Mouse (Mus musculus) midbrain, embryonic 11.5 days (tissue): ENCODE data around the gene Dhx37. TPM values are rescaled to one million over a fixed set of nuclear protein-coding genes. Genes with fewer than 3 reads are reported as not detected.

ENCODE experiments used
- ATAC-seq: fragments of 200-750 bp; cut with Nextera tagmentation; 2 replicates; pipeline ENCODE4 v1.8.0; 2017; ENCODE audit warnings: moderate TSS enrichment, moderate library complexity; ENCODE audit not compliant: low FRiP score
- DNase-seq: peaks from one replicate; pipeline ENCODE4 v3.0.0; 2015; ENCODE audit warnings: low spot score; ENCODE audit errors: missing footprints
- H3K27ac ChIP-seq: fragments of 300-500 bp; sonication (generic); 2 replicates; pipeline ENCODE4 v1.5.1; 2014; ENCODE audit warnings: low read depth, low read length
- H3K27me3 ChIP-seq: fragments of 300-500 bp; sonication (generic); 2 replicates; pipeline ENCODE4 v1.6.1; 2014; ENCODE audit warnings: mild to moderate bottlenecking, low read length, moderate library complexity, mixed read lengths; ENCODE audit not compliant: control insufficient read depth, insufficient read depth
- H3K36me3 ChIP-seq: fragments of 300-500 bp; sonication (generic); 2 replicates; pipeline ENCODE4 v1.6.1; 2014; ENCODE audit warnings: mild to moderate bottlenecking, low read length, moderate library complexity, mixed read lengths; ENCODE audit not compliant: control insufficient read depth, insufficient read depth
- H3K4me1 ChIP-seq: fragments of 300-500 bp; sonication (generic); 2 replicates; pipeline ENCODE4 v1.6.1; 2014; ENCODE audit warnings: low read length; ENCODE audit not compliant: control insufficient read depth, insufficient read depth
- H3K4me2 ChIP-seq: fragments of 300-500 bp; sonication (generic); 2 replicates; pipeline ENCODE4 v1.6.1; 2014; ENCODE audit warnings: mild to moderate bottlenecking, moderate library complexity
- H3K4me3 ChIP-seq: fragments of 300-500 bp; sonication (generic); 2 replicates; pipeline ENCODE4 v1.5.1; 2014; ENCODE audit warnings: low read depth, low read length
- H3K9ac ChIP-seq: fragments of 300-500 bp; sonication (generic); 2 replicates; pipeline ENCODE4 v1.6.1; 2014; ENCODE audit warnings: low read length
- H3K9me3 ChIP-seq: fragments of 300-500 bp; sonication (generic); 2 replicates; pipeline ENCODE4 v1.6.1; 2016; ENCODE audit warnings: low read length; ENCODE audit not compliant: control insufficient read depth
- WGBS: fragments of 180-500 bp; shearing (Covaris S2); extraction: QIAGEN DNeasy Blood & Tissue Kit; methylation state at CpG from one replicate; pipeline ENCODE4 v1.1.7; 2014; 5-methylcytosine and 5-hydroxymethylcytosine counted together
- polyA plus RNA-seq: library from polyadenylated mRNA; unstranded; fragments of >200 nt; fragmentation: Nextera tagmentation; extraction: Ambion mirVana; gene quantifications from 2 replicates; pipeline ENCODE4 v1.2.1, GENCODE M21; 2014

Dhx37 gene
- polyA plus RNA-seq, 1 experiment from 2014 or later: 9.2 TPM

DNA sequence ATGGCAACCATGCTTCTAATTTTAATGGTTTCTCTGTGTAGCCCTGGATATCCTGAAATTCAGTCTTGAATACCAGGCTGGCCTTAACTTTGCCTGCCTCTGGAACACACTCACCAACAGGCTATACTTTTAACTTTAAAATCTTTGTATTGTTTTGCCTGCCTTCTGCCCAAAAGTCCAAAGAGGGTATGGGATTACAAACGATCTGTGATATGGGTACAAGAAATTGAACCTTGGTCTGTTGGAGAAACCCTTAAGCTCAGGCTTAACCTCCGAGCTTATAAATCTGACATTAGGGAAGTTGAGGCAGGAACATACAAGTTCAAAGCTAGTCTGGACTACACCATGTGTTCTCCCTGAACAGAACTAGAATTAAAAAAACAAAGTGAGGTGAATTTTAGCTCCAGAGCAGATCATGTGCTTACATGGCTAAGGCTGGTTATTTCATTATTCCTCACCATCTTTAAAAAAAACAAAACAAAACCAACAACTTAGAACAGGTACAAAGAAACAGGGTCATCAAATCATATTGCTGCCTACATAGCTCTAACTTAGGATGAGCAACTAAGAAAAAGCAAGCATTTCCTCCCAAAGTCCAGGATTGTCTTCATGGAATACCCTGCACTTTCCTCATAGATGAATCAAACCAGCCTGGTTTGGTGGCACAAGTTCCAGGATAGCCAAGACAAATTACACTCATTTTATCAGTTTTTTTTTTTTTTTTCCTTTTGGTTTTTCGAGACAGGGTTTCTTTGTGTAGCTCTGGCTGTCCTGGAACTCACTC is 50.1 kb downstream of the Dhx37 start:
- Histone ChIP-seq H3K4me3 (no peak overlapping the region), H3K36me3 (peaks cover 11% of the 10 kb centered on the region), H3K4me2 (no peak overlapping the region), H3K27me3 (no peaks in the 10 kb centered on the region), H3K4me1 (peaks cover 7% of the 10 kb centered on the region), H3K9ac (no peak overlapping the region), H3K9me3 (no peaks in the 10 kb centered on the region), H3K27ac (no peak overlapping the region)
- DNase-seq: no peak
- 79% methylated on average over 3 of the region's 3 CpGs for WGBS
- no peak for ATAC-seq

DNA sequence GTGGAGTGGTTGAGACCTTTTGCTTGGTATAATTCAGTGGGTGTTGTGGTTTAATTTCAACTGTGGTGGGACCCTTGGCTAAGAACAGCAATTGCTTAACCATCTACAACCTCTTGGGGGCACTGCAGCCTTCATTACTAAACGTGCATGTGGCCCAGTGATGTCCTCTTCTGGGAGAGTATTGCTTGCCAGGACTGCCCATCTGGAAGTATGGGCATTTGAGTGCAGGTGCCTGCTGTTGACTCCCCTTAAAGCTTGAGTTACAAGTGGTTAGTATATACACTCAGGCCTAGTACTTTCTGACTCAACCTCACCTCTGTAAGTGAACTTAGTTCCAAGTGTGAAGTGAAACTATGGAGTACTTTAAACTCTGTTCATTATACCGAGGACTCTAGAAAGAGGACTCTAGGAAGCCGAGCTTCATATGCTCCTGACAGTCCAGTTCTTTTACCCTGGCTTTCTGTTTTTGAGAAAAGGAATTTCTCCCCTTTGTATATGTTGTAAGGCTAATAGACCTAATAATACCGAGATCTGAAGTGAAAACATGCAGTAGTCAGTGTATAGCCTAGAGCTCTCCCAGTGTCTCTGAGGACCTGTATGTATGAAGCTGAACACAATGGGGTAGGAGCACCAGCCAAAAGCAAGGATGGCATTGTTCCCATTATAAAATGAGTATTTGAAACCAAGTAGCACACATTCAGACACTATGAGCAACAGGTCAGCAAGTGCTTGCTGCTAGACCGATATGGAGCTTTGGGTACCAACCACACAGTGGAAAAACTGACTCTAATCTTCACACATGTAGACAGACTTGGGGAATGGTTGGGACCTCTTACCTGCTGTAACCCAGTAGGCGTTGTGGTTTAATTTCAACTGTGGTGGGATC is 51.0 kb downstream of the Dhx37 start:
- H3K9ac ChIP-seq: no peak overlapping the region
- ATAC-seq (peak; percentile 68; the same call in 1 of the 2 replicates), DNase-seq (peak; percentile 91)
- H3K4me3 ChIP-seq: no peak overlapping the region
- H3K27ac ChIP-seq: no peak overlapping the region
- no peaks in the 10 kb centered on the region for H3K4me1 ChIP-seq
- H3K36me3 ChIP-seq: peaks cover 11% of the 10 kb centered on the region
- WGBS: 51% methylated on average over 6 of the region's 6 CpGs
- H3K4me2 ChIP-seq: no peak overlapping the region
- no peaks in the 10 kb centered on the region for H3K27me3 ChIP-seq
- H3K9me3 ChIP-seq: no peaks in the 10 kb centered on the region

DNA sequence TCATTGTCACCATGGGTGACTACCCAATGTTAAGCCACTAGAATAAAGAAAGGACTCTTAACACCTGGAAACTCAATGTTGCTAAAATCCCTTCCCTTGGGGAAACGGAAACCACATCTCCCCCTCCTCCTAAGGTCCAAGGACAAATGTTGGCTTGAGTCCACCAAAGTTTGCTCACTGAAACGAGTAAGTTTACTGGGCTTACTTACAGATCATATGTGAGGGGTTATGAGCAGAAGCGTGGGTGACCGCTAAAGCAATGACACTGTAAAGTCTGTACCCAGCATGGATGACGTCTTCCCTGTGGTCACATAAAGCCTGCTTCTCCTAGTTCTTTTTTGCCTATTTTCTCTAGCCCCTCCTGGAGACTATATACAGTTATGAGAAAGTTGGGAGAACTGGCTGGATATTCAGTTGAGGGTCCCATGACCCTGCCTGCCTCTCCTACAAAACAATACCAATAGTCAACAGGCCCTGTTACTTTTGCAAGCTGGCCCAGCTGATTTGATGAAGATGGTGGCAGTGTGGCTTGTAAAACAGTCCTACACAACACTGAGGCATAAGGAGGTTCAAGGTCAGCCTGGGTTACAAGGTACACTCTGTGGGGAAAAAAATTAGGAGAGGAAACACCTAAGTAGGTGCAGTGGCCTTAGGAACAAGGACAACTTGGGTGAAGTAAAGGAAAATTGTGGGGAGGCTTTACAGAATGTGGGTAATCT is 51.8 kb downstream of the Dhx37 start:
- peak; percentile 24; the same call in 1 of the 2 replicates for ATAC-seq
- H3K9me3 ChIP-seq: no peaks in the 10 kb centered on the region
- H3K4me1 ChIP-seq: no peaks in the 10 kb centered on the region
- H3K27me3 ChIP-seq: no peaks in the 10 kb centered on the region
- H3K4me2 ChIP-seq: no peak overlapping the region
- DNase-seq: no peak
- no peak overlapping the region for H3K9ac ChIP-seq
- 84% methylated on average over 5 of the region's 5 CpGs for WGBS
- H3K27ac ChIP-seq: no peak overlapping the region
- H3K4me3 ChIP-seq: no peak overlapping the region
- H3K36me3 ChIP-seq: peaks cover 11% of the 10 kb centered on the region

DNA sequence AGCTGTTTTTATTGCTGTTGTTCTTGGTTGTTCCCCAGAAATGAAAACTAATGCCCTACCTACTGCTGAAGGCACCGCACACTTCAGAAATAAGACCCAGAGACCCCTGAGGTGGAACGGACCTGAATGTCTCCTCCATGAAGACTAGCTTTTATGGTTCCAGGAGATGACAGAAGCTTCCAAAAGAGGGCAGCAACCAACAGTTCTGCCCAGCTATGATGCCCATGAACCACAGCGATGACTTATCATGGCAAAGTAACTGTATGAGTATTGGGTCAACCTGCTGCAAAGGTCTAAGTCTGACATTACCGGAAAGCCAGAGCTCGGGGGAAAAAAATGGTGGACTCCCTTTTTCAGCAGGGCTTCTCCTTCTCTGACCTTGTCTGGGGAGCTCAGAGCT is 55.0 kb downstream of the Dhx37 start:
- H3K4me1 ChIP-seq: no peaks in the 10 kb centered on the region
- H3K4me2 ChIP-seq: no peak overlapping the region
- ATAC-seq (no peak), DNase-seq (no peak)
- H3K27ac ChIP-seq: no peak overlapping the region
- no peaks in the 10 kb centered on the region for H3K27me3 ChIP-seq
- H3K4me3 ChIP-seq: no peak overlapping the region
- H3K9me3 ChIP-seq: no peaks in the 10 kb centered on the region
- no peak overlapping the region for H3K9ac ChIP-seq
- 84% methylated on average over 5 of the region's 5 CpGs for WGBS
- H3K36me3 ChIP-seq: no peaks in the 10 kb centered on the region

DNA sequence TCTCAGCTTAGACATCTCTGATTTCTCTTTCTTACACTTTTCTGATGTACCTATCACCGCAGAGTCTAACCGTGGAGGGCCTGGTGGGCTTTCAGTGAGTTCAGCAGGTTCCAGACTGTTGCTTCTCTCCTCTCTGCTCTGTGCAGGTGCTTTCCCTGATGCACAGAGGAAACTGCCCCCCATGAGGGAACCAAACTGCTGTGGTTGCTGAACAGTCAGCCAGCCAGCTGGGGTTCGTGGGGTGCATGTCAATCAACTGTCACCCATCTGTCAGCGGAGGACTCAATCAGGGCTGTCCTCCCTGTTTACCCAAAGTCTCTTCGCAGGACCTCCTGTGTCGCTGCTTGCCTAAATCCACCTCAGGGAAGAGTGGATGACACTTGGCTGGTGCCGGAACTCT is 56.7 kb downstream of the Dhx37 start:
- Histone ChIP-seq H3K36me3 (no peaks in the 10 kb centered on the region), H3K4me1 (no peaks in the 10 kb centered on the region), H3K4me2 (no peak overlapping the region), H3K27me3 (no peaks in the 10 kb centered on the region), H3K27ac (no peak overlapping the region), H3K9ac (no peak overlapping the region), H3K4me3 (no peak overlapping the region), H3K9me3 (no peaks in the 10 kb centered on the region)
- WGBS: 64% methylated on average over 7 of the region's 7 CpGs
- DNase-seq: no peak
- no peak for ATAC-seq

DNA sequence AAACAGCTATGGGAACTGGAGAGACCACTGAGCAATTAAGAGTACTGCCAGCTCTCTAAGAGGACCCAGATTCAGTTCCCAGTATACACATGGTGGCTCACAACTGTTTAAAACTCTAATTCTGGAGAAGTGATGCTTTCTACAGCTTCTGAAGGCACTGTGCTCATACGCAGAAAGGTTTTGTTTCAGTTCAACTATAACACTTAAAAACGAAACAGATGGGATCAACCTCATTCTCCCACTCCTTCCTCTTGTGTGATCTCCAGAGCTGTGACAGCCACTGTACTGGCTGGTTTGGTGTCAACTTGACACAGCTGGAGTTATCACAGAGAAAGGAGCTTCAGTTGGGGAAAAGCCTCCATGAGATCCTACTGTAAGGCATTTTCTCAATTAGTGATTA is 58.0 kb downstream of the Dhx37 start:
- ATAC-seq (no peak), DNase-seq (no peak)
- Histone ChIP-seq H3K4me2 (no peak overlapping the region), H3K36me3 (no peaks in the 10 kb centered on the region), H3K9ac (no peak overlapping the region), H3K27me3 (no peaks in the 10 kb centered on the region), H3K9me3 (no peaks in the 10 kb centered on the region), H3K4me1 (no peaks in the 10 kb centered on the region), H3K27ac (no peak overlapping the region), H3K4me3 (no peak overlapping the region)
- 91% methylated on average over 2 of the region's 2 CpGs for WGBS

- Histone ChIP-seq H3K27me3 (no peaks in the 10 kb centered on the region), H3K9ac (no peak overlapping the region), H3K4me1 (no peaks in the 10 kb centered on the region), H3K4me2 (no peak overlapping the region), H3K27ac (no peak overlapping the region), H3K9me3 (no peaks in the 10 kb centered on the region), H3K36me3 (no peaks in the 10 kb centered on the region), H3K4me3 (no peak overlapping the region)
- DNase-seq (no peak), ATAC-seq (no peak)
- WGBS: 85% methylated on average over 4 of the region's 4 CpGs
Measured at GRCm38 (mm10) chr5:125372027-125372426, 61.9 kb downstream of the Dhx37 start.

DNA sequence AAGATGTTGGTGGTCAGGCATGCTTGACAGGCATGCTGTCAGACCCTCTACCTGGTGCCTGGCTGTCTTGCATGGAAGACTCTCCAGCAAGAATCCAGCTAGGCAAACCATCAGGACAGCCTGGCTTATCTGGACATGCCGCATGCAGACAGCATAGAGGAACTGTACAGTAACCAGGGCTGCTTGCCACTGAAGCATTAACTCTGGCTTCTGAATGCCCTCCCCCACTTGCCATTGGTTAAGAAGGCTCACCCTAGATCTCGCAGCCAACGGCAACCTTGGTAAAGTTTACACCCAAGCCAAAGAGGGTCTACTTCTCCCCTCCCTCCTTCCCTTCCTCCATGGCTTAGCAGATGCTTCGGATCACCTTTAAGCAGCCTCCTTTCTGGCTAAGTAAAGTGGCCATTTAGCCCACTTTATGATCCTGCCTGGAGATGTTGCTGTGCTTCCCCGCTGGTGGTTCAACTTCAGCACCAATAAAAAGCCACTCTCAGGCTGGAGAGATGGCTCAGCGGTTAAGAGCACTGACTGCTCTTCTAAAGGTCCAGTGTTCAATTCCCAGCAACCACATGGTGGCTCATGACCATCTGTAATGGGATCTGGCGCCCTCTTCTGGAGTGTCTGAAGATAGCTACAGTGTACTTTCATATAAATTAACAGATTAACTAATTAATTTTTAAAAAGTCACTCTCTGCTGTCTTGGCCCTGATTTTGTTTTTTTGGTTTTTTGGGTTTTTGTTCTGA is 62.8 kb downstream of the Dhx37 start:
- DNase-seq: no peak
- no peak overlapping the region for H3K4me3 ChIP-seq
- 77% methylated on average over 7 of the region's 7 CpGs for WGBS
- no peaks in the 10 kb centered on the region for H3K36me3 ChIP-seq
- no peaks in the 10 kb centered on the region for H3K9me3 ChIP-seq
- no peaks in the 10 kb centered on the region for H3K27me3 ChIP-seq
- no peak overlapping the region for H3K4me2 ChIP-seq
- no peak for ATAC-seq
- no peak overlapping the region for H3K9ac ChIP-seq
- H3K27ac ChIP-seq: no peak overlapping the region
- H3K4me1 ChIP-seq: no peaks in the 10 kb centered on the region
